Mouse (Mus musculus): Measurements from ENCODE around the gene Morn1. TPM values are rescaled to one million over a fixed set of nuclear protein-coding genes. Genes with fewer than 3 reads are reported as not detected.

Gene Morn1
- polyA plus RNA-seq, 1 experiment: 5.0 TPM

- peaks cover 14% of the 10 kb centered on the region; the same call in 1 of the 2 replicates for H3K4me1 ChIP-seq (ENCODE audit: control insufficient read depth, insufficient read depth, low read length)
- H3K27ac ChIP-seq (ENCODE audit: insufficient read depth, low read length): no peak overlapping the region
- no peak overlapping the region for H3K4me3 ChIP-seq (ENCODE audit: insufficient read depth, low read length)
- no peak for TF ChIP-seq CTCF (IDR thresholded peaks at IDR 0.05; ENCODE audit: borderline replicate concordance, insufficient read depth, low read length)
- no peak for TF ChIP-seq POLR2A (IDR thresholded peaks at IDR 0.05; ENCODE audit: low read depth, low read length)
Observed at GRCm38 (mm10) chr4:155123868-155124534, 37.6 kb downstream of the Morn1 start.

- Histone ChIP-seq H3K4me3 (ENCODE audit: insufficient read depth, low read length) (no peak overlapping the region), H3K27ac (ENCODE audit: insufficient read depth, low read length) (no peak overlapping the region), H3K4me1 (ENCODE audit: control insufficient read depth, insufficient read depth, low read length) (peaks cover 21% of the 10 kb centered on the region)
- TF ChIP-seq CTCF (IDR thresholded peaks at IDR 0.05; ENCODE audit: borderline replicate concordance, insufficient read depth, low read length): no peak
Observed at GRCm38 (mm10) chr4:155125310-155125709, 38.9 kb downstream of the Morn1 start.

- peaks cover 30% of the 10 kb centered on the region for H3K4me1 ChIP-seq (ENCODE audit: control insufficient read depth, insufficient read depth, low read length)
Observed at GRCm38 (mm10) chr4:155126194-155126593, 39.8 kb downstream of the Morn1 start.

GRCm38 (mm10) chr4:155126602-155127372 lies 40.4 kb downstream of the Morn1 start:
- Histone ChIP-seq H3K4me1 (ENCODE audit: control insufficient read depth, insufficient read depth, low read length) (peaks cover 30% of the 10 kb centered on the region), H3K4me3 (ENCODE audit: insufficient read depth, low read length) (no peak overlapping the region), H3K27ac (ENCODE audit: insufficient read depth, low read length) (no peak overlapping the region)
- no peak for TF ChIP-seq POLR2A (IDR thresholded peaks at IDR 0.05; ENCODE audit: low read depth, low read length)
- no peak for TF ChIP-seq CTCF (IDR thresholded peaks at IDR 0.05; ENCODE audit: borderline replicate concordance, insufficient read depth, low read length)

More at GRCm38 (mm10) chr4:155126194-155126593, 39.8 kb downstream of the Morn1 start:
- TF ChIP-seq CTCF (IDR thresholded peaks at IDR 0.05; ENCODE audit: borderline replicate concordance, insufficient read depth, low read length) (no peak), POLR2A (IDR thresholded peaks at IDR 0.05; ENCODE audit: low read depth, low read length) (no peak)
- Histone ChIP-seq H3K27ac (ENCODE audit: insufficient read depth, low read length) (no peak overlapping the region), H3K4me3 (ENCODE audit: insufficient read depth, low read length) (no peak overlapping the region)

- Histone ChIP-seq H3K4me3 (ENCODE audit: insufficient read depth, low read length) (no peak overlapping the region), H3K27ac (ENCODE audit: insufficient read depth, low read length) (no peak overlapping the region), H3K4me1 (ENCODE audit: control insufficient read depth, insufficient read depth, low read length) (peaks cover 30% of the 10 kb centered on the region)
- TF ChIP-seq POLR2A (IDR thresholded peaks at IDR 0.05; ENCODE audit: low read depth, low read length) (no peak), CTCF (IDR thresholded peaks at IDR 0.05; ENCODE audit: borderline replicate concordance, insufficient read depth, low read length) (no peak)
Observed at GRCm38 (mm10) chr4:155128411-155128810, 42.0 kb downstream of the Morn1 start.

- Histone ChIP-seq H3K4me3 (ENCODE audit: insufficient read depth, low read length) (no peak overlapping the region), H3K4me1 (ENCODE audit: control insufficient read depth, insufficient read depth, low read length) (peaks cover 33% of the 10 kb centered on the region), H3K27ac (ENCODE audit: insufficient read depth, low read length) (peak overlapping the region; percentile 79)
- TF ChIP-seq POLR2A (IDR thresholded peaks at IDR 0.05; ENCODE audit: low read depth, low read length) (no peak), CTCF (IDR thresholded peaks at IDR 0.05; ENCODE audit: borderline replicate concordance, insufficient read depth, low read length) (no peak)
Observed at GRCm38 (mm10) chr4:155129132-155129917, 42.9 kb downstream of the Morn1 start.

GRCm38 (mm10) chr4:155129996-155130395 lies 43.6 kb downstream of the Morn1 start:
- H3K4me3 ChIP-seq (ENCODE audit: insufficient read depth, low read length): no peak overlapping the region
- H3K4me1 ChIP-seq (ENCODE audit: control insufficient read depth, insufficient read depth, low read length): peaks cover 38% of the 10 kb centered on the region
- peak overlapping the region; percentile 83 for H3K27ac ChIP-seq (ENCODE audit: insufficient read depth, low read length)
- TF ChIP-seq CTCF (IDR thresholded peaks at IDR 0.05; ENCODE audit: borderline replicate concordance, insufficient read depth, low read length) (no peak), POLR2A (IDR thresholded peaks at IDR 0.05; ENCODE audit: low read depth, low read length) (no peak)

- H3K4me1 ChIP-seq (ENCODE audit: control insufficient read depth, insufficient read depth, low read length): peaks cover 40% of the 10 kb centered on the region
- peak overlapping the region; percentile 83 for H3K27ac ChIP-seq (ENCODE audit: insufficient read depth, low read length)
- H3K4me3 ChIP-seq (ENCODE audit: insufficient read depth, low read length): no peak overlapping the region
- TF ChIP-seq CTCF (IDR thresholded peaks at IDR 0.05; ENCODE audit: borderline replicate concordance, insufficient read depth, low read length) (no peak), POLR2A (IDR thresholded peaks at IDR 0.05; ENCODE audit: low read depth, low read length) (no peak)
Observed at GRCm38 (mm10) chr4:155130616-155131015, 44.2 kb downstream of the Morn1 start.

GRCm38 (mm10) chr4:155133188-155133587 lies 46.8 kb downstream of the Morn1 start:
- TF ChIP-seq POLR2A (IDR thresholded peaks at IDR 0.05; ENCODE audit: low read depth, low read length) (no peak), CTCF (IDR thresholded peaks at IDR 0.05; ENCODE audit: borderline replicate concordance, insufficient read depth, low read length) (no peak)
- Histone ChIP-seq H3K4me3 (ENCODE audit: insufficient read depth, low read length) (no peak overlapping the region), H3K27ac (ENCODE audit: insufficient read depth, low read length) (peak overlapping the region; percentile 96), H3K4me1 (ENCODE audit: control insufficient read depth, insufficient read depth, low read length) (peaks cover 31% of the 10 kb centered on the region)
